Mouse (Mus musculus): Measurements from ENCODE around the gene Prr36.

The Prr36 gene

GRCm38 (mm10) chr8:4201321-4201720 is 15.9 kb downstream of the Prr36 start:
- no peak for DNase-seq (ENCODE audit: low spot score)

- no peak for DNase-seq (ENCODE audit: low spot score)
Observed at GRCm38 (mm10) chr8:4193588-4193894, 23.7 kb downstream of the Prr36 start.

GRCm38 (mm10) chr8:4192807-4193587 is 24.3 kb downstream of the Prr36 start:
- peak; percentile 91 for DNase-seq (ENCODE audit: low spot score)

- DNase-seq (ENCODE audit: low spot score), result no peak
Observed at GRCm38 (mm10) chr8:4192305-4192704, 25.0 kb downstream of the Prr36 start.

- no peak for DNase-seq (ENCODE audit: low spot score)
Observed at GRCm38 (mm10) chr8:4189031-4189722, 28.1 kb downstream of the Prr36 start.

- no peak for DNase-seq (ENCODE audit: low spot score)
Observed at GRCm38 (mm10) chr8:4188605-4189004, 28.7 kb downstream of the Prr36 start.

- DNase-seq (ENCODE audit: low spot score), result no peak
Observed at GRCm38 (mm10) chr8:4186151-4186550, 31.1 kb downstream of the Prr36 start.

GRCm38 (mm10) chr8:4183409-4183808 is 33.9 kb downstream of the Prr36 start:
- no peak for DNase-seq (ENCODE audit: low spot score)

- no peak for DNase-seq (ENCODE audit: low spot score)
Observed at GRCm38 (mm10) chr8:4174018-4174417, 43.2 kb downstream of the Prr36 start.

GRCm38 (mm10) chr8:4172486-4172885 is 44.8 kb downstream of the Prr36 start:
- DNase-seq (ENCODE audit: low spot score), result no peak

- no peak for DNase-seq (ENCODE audit: low spot score)
Observed at GRCm38 (mm10) chr8:4167918-4168317, 49.3 kb downstream of the Prr36 start.

GRCm38 (mm10) chr8:4166881-4167525 is 50.3 kb downstream of the Prr36 start:
- no peak for DNase-seq (ENCODE audit: low spot score)

GRCm38 (mm10) chr8:4165852-4166751 is 51.2 kb downstream of the Prr36 start, which contains the start of gene Evi5l:
TSS of gene Evi5l (plus strand) at chr8:4166567.
- peak; percentile 99 for DNase-seq (ENCODE audit: low spot score)

- DNase-seq (ENCODE audit: low spot score), result peak; percentile 9
Observed at GRCm38 (mm10) chr8:4165176-4165851, 51.9 kb downstream of the Prr36 start.

- no peak for DNase-seq (ENCODE audit: low spot score)
Observed at GRCm38 (mm10) chr8:4162786-4163185, 54.5 kb downstream of the Prr36 start.
